In genomic region chr16:32953806-32954205, GRCm38 (mm10) we compare ENCODE assay signal across 31 mouse cellular contexts. TPM values are rescaled to one million over a fixed set of nuclear protein-coding genes. Genes with fewer than 3 reads are reported as not detected.
A peak's percentile ranks its signal among the peaks of the same experiment; 100 is the strongest.
DNase-seq lines count a peak whose midpoint lies in the region; ATAC-seq and TF ChIP-seq lines count a peak whose summit lies in the region.
"Had no signal": no experiment of that assay in that cellular context is flagged by ENCODE, and none has a peak within 500 bp of the region (broad histone marks: within the 10 kb centered on the region; RNA-seq: fewer than 3 reads in every experiment).

No protein-coding gene starts in this region.

- TF ChIP-seq CTCF in gastrocnemius, adult 2 months (IDR thresholded peaks at IDR 0.05) = no peak

- H3K27ac ChIP-seq in gastrocnemius, adult 2 months = peak overlapping the region; percentile 49; the same call in 1 of the 2 replicates
- H3K27ac ChIP-seq: embryonic facial prominence, embryonic 12.5 days; forebrain, embryonic 15.5 days; heart, embryonic 10.5 days; hindbrain, embryonic 13.5 days; liver, embryonic 13.5 days; midbrain, embryonic 12.5 days; stomach, embryonic 15.5 days had no signal

- no peaks in the 10 kb centered on the region for H3K27me3 ChIP-seq in splenic B cell, adult 2 months (ENCODE audit: control insufficient read depth, insufficient read depth, low read length, poor library complexity, severe bottlenecking)
- H3K27me3 ChIP-seq: CH12.LX; embryonic facial prominence, embryonic 12.5 days; forebrain, embryonic 15.5 days; hindbrain, embryonic 13.5 days; liver, embryonic 13.5 days; megakaryocyte, embryonic 14.5 days; midbrain, embryonic 12.5 days; stomach, embryonic 15.5 days had no signal

- H3K36me3 ChIP-seq in splenic B cell, adult 2 months (ENCODE audit: control insufficient read depth, insufficient read depth, low read length, poor library complexity, severe bottlenecking) = peaks cover 7% of the 10 kb centered on the region; the same call in 1 of the 2 replicates

- H3K4me3 ChIP-seq in gastrocnemius, adult 2 months = no peak overlapping the region
- H3K4me3 ChIP-seq: embryonic facial prominence, embryonic 12.5 days; forebrain, embryonic 15.5 days; heart, embryonic 10.5 days; hindbrain, embryonic 13.5 days; liver, embryonic 13.5 days; megakaryocyte, embryonic 14.5 days; midbrain, embryonic 12.5 days; myocyte; stomach, embryonic 15.5 days had no signal

- no peak for DNase-seq in gastrocnemius, adult 2 months
- DNase-seq in gastrocnemius, postnatal 10 days = no peak
- DNase-seq in thymus, postnatal 0 days (ENCODE audit: low spot score) = peak; percentile 72
- no peak for DNase-seq in thymus, postnatal 36 days
- peak; percentile 52 for DNase-seq in splenic B cell, adult 2 months (ENCODE audit: low read depth, low spot score)
- no peak for DNase-seq in kidney, postnatal 25 days
- DNase-seq in adrenal gland, adult 18-20 months (ENCODE audit: low spot score in 2 of 2) = no peak
- DNase-seq: adrenal gland, postnatal 25 days; cerebellum, adult 11-12 months; cerebellum, adult 9-11 months; embryo, embryonic 11 days; heart, postnatal 4 days; kidney, adult 2 months; layer of hippocampus, postnatal 36 days; left cerebral cortex, postnatal 4 days; liver, embryonic 13.5 days; lung, adult 18-20 months; lung, postnatal 4 days; right cerebral cortex, postnatal 25 days; spleen, adult 18-20 months had no signal

- peak; percentile 92 for ATAC-seq in activated CD4-positive, CD25-positive, alpha-beta regulatory T cell, adult 4 months
- ATAC-seq: forebrain, embryonic 15.5 days; lung, postnatal 0 days had no signal

- intact Hi-C loops in gastrocnemius, adult 2 months (cut with DNase I) = no loop called here

RNA-seq across cellular contexts. Expression of gene Lrch3, which starts 39.9 kb away (rescaled TPM):
- 10 to 100 TPM; 14.1 to 16.0 TPM for total RNA-seq in gastrocnemius, adult 2 months (2021)
- 10 to 100 TPM; 21.3 to 26.4 TPM for total RNA-seq in gastrocnemius, postnatal 10 days (2021)
- 18.3 and 21.5 TPM in 2 replicates for polyA plus RNA-seq in thymus, postnatal 0 days (2015; fragmentation: Nextera tagmentation; extraction: Ambion mirVana)
- 10 to 100 TPM; 20.5 to 21.4 TPM for polyA plus RNA-seq in activated CD4-positive, CD25-positive, alpha-beta regulatory T cell, adult 4 months (2017; shearing (Covaris generic))
- 10 to 100 TPM; 27.9 to 33.1 TPM for total RNA-seq in adrenal gland, adult 18-20 months (2021)

Comparison
In these comparisons a context has a peak if more than half of its experiments do, and no peak if none do; other contexts are left out.
1. DNase-seq: peak in thymus, postnatal 0 days (single experiment) and splenic B cell, adult 2 months (single experiment); none in gastrocnemius, adult 2 months (single experiment), gastrocnemius, postnatal 10 days (single experiment), thymus, postnatal 36 days (0 of 2), kidney, postnatal 25 days (0 of 2) and adrenal gland, adult 18-20 months (0 of 2).